9 mouse cellular contexts compared by ENCODE assay signal in the genomic region with DNA sequence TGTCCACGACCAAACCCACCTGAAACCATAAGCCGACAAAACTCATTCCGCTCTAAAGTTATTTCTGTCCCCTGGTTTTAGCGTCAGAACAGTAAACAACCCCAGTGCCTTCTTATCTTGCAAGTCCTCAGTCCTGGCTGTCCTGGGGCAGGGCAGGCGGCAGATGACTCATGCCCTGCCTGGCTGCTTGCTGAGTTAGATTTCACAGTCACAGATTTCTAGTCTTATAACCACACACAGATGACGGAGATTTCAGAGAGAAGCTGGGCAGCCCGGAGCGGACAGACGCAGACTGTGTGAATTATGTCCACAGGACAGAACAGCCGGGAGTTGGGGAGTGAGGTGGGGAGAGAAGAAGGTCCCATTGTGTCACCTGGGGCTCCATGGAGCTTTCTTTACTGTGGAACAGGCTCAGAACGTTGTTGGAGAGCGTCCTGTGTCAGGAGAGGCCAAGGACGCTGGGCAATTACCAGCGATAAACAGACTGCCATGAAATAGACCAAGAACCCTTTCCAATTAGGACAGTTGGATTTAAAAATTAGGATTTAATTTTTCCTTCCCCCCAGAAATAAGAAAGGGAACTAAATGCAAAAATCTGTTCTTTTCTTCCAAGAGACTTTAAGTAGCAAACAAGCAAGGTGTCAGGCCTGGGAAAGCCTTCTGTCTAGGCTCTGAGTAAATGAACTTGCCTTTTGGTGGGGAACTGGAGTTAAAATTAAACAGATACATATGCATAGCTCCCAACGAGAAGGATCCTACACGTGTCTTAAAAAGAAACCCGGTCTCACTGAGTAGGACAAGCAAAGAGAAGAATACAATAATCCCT.
DNase-seq lines count a peak whose midpoint lies in the region; ATAC-seq lines count a peak whose summit lies in the region.
"Had no signal": no experiment of that assay in that cellular context is flagged by ENCODE, and none has a peak within 500 bp of the region (broad histone marks: within the 10 kb centered on the region; RNA-seq: fewer than 3 reads in every experiment).

No protein-coding gene starts in this region.

- 39% methylated on average over 17 of the region's 17 CpGs for WGBS in liver, embryonic 11.5 days

- H3K4me3 ChIP-seq in liver, embryonic 11.5 days (ENCODE audit: low read depth, low read length), result no peak overlapping the region

- H3K36me3 ChIP-seq in liver, embryonic 11.5 days (ENCODE audit: control insufficient read depth, insufficient read depth, low read length), result no peaks in the 10 kb centered on the region

- H3K9me3 ChIP-seq in liver, embryonic 11.5 days (ENCODE audit: control insufficient read depth, low read length), result no peaks in the 10 kb centered on the region

- 0 out of 2 replicates have a peak overlapping the region, but pooled peaks have one; percentile 13 for H3K4me2 ChIP-seq in liver, embryonic 11.5 days

- no peaks in the 10 kb centered on the region for H3K4me1 ChIP-seq in liver, embryonic 11.5 days (replicated peaks; ENCODE audit: control insufficient read depth, insufficient read depth, low read length)

- no peaks in the 10 kb centered on the region for H3K27me3 ChIP-seq in liver, embryonic 11.5 days (replicated peaks; ENCODE audit: control insufficient read depth, insufficient read depth, low read length)

- no peak for ATAC-seq in liver, embryonic 11.5 days (replicated peaks; ENCODE audit: low FRiP score)

- DNase-seq in NIH3T3 (ENCODE audit: low read depth), result peak; percentile 75
- peak; percentile 72 for DNase-seq in adrenal gland, adult 8-10 months
- DNase-seq in heart, adult 18-20 months, result peak; percentile 75 to 80
- no peak for DNase-seq in liver, embryonic 11.5 days (ENCODE audit: low spot score)
- DNase-seq in left cerebral cortex, adult 9 months (ENCODE audit: low spot score in 2 of 2), result no peak
- no peak for DNase-seq in lung, postnatal 36 days
- DNase-seq in cerebellum, postnatal 36 days, result no peak
- DNase-seq in kidney, postnatal 14 days, result no peak
- DNase-seq: lung, adult 18-20 months had no signal

- H3K27ac ChIP-seq in liver, embryonic 11.5 days (ENCODE audit: low read depth, low read length), result no peak overlapping the region

- no peak overlapping the region for H3K9ac ChIP-seq in liver, embryonic 11.5 days (ENCODE audit: low read depth, low read length)

Comparison
In these comparisons a context has a peak if more than half of its experiments do, and no peak if none do; other contexts are left out.
1. DNase-seq: peak in NIH3T3 (single experiment), adrenal gland, adult 8-10 months (single experiment) and heart, adult 18-20 months (2 of 2); none in liver, embryonic 11.5 days (single experiment), left cerebral cortex, adult 9 months (0 of 2), lung, postnatal 36 days (single experiment), cerebellum, postnatal 36 days (0 of 2) and kidney, postnatal 14 days (single experiment).